Comparison of ENCODE assay signal across 13 mouse cellular contexts in genomic region chr11:6015011-6015431, GRCm38 (mm10). TPM values are rescaled to one million over a fixed set of nuclear protein-coding genes. Genes with fewer than 3 reads are reported as not detected.
DNase-seq lines count a peak whose midpoint lies in the region; ATAC-seq and TF ChIP-seq lines count a peak whose summit lies in the region.
"Had no signal": no experiment of that assay in that cellular context is flagged by ENCODE, and none has a peak within 500 bp of the region (broad histone marks: within the 10 kb centered on the region; RNA-seq: fewer than 3 reads in every experiment).

No protein-coding gene starts in this region.

- DNase-seq in adrenal gland, adult (ENCODE audit: inconsistent age in 2 of 2, low spot score in 1 of 2), result peak; percentile 71 to 86
- no peak for DNase-seq in adrenal gland, adult 18-20 months (ENCODE audit: low spot score in 2 of 2)
- peak; percentile 39 for DNase-seq in midbrain, postnatal 0 days (ENCODE audit: low spot score)
- DNase-seq in midbrain, embryonic 10.5 days (ENCODE audit: low spot score), result no peak
- peak; percentile 74 to 84 for DNase-seq in cerebellum, postnatal 14 days
- peak; percentile 68 for DNase-seq in skeletal muscle tissue, adult 2 months (ENCODE audit: low read depth, low spot score)
- no peak for DNase-seq in retina, postnatal 1 day
- no peak for DNase-seq in forebrain, embryonic 11.5 days (ENCODE audit: low spot score)
- DNase-seq: heart, postnatal 36 days; lung, embryonic 14.5 days; midbrain, embryonic 14.5 days had no signal

- H3K36me3 ChIP-seq in midbrain, postnatal 0 days (ENCODE audit: insufficient read depth, low read length), result peaks cover 15% of the 10 kb centered on the region
- no peaks in the 10 kb centered on the region for H3K36me3 ChIP-seq in midbrain, embryonic 10.5 days
- H3K36me3 ChIP-seq in forebrain, embryonic 11.5 days (ENCODE audit: control insufficient read depth, insufficient read depth, low read length), result no peaks in the 10 kb centered on the region
- H3K36me3 ChIP-seq: heart, embryonic 10.5 days; kidney, embryonic 15.5 days had no signal

- no peaks in the 10 kb centered on the region for H3K27me3 ChIP-seq in midbrain, postnatal 0 days (ENCODE audit: insufficient read depth, low read length)
- H3K27me3 ChIP-seq in midbrain, embryonic 10.5 days (ENCODE audit: low read depth, poor library complexity, severe bottlenecking), result no peaks in the 10 kb centered on the region
- H3K27me3 ChIP-seq in forebrain, embryonic 11.5 days (ENCODE audit: control insufficient read depth, insufficient read depth, low read length), result no peaks in the 10 kb centered on the region
- H3K27me3 ChIP-seq: kidney, embryonic 15.5 days had no signal

- no peak overlapping the region for H3K27ac ChIP-seq in midbrain, postnatal 0 days (ENCODE audit: low read depth, low read length)
- no peak overlapping the region for H3K27ac ChIP-seq in midbrain, embryonic 10.5 days (replicated peaks)
- no peak overlapping the region for H3K27ac ChIP-seq in forebrain, embryonic 11.5 days (ENCODE audit: low read depth, low read length)
- H3K27ac ChIP-seq: heart, embryonic 10.5 days; kidney, embryonic 15.5 days had no signal

- no peak overlapping the region for H3K9ac ChIP-seq in midbrain, postnatal 0 days (replicated peaks; ENCODE audit: low read length, poor library complexity, severe bottlenecking)
- H3K9ac ChIP-seq in forebrain, embryonic 11.5 days (ENCODE audit: low read length), result no peak overlapping the region
- H3K9ac ChIP-seq: kidney, embryonic 15.5 days; lung, embryonic 14.5 days had no signal

- TF ChIP-seq CTCF in midbrain, postnatal 0 days (IDR thresholded peaks at IDR 0.05), result no peak

- WGBS in midbrain, postnatal 0 days, result 78% methylated on average over 6 of the region's 6 CpGs
- WGBS in midbrain, embryonic 10.5 days, result 83% methylated on average over 6 of the region's 6 CpGs
- 82% methylated on average over 6 of the region's 6 CpGs for WGBS in forebrain, embryonic 11.5 days

- no peak overlapping the region for H3K4me3 ChIP-seq in midbrain, postnatal 0 days (ENCODE audit: low read depth, low read length)
- no peak overlapping the region for H3K4me3 ChIP-seq in midbrain, embryonic 10.5 days
- no peak overlapping the region for H3K4me3 ChIP-seq in forebrain, embryonic 11.5 days (ENCODE audit: low read depth, low read length)
- H3K4me3 ChIP-seq: heart, embryonic 10.5 days; kidney, embryonic 15.5 days had no signal

- no peaks in the 10 kb centered on the region for H3K9me3 ChIP-seq in midbrain, postnatal 0 days (ENCODE audit: low read length)
- no peaks in the 10 kb centered on the region for H3K9me3 ChIP-seq in midbrain, embryonic 10.5 days (replicated peaks)
- H3K9me3 ChIP-seq in forebrain, embryonic 11.5 days (ENCODE audit: control insufficient read depth, low read length), result no peaks in the 10 kb centered on the region
- H3K9me3 ChIP-seq: heart, embryonic 10.5 days; kidney, embryonic 15.5 days had no signal

- ATAC-seq in midbrain, postnatal 0 days (ENCODE audit: low FRiP score), result no peak
- no peak for ATAC-seq in forebrain, embryonic 11.5 days (replicated peaks; ENCODE audit: low FRiP score)

- H3K4me1 ChIP-seq in midbrain, postnatal 0 days (ENCODE audit: insufficient read depth, low read length), result no peaks in the 10 kb centered on the region
- no peaks in the 10 kb centered on the region for H3K4me1 ChIP-seq in midbrain, embryonic 10.5 days
- no peaks in the 10 kb centered on the region for H3K4me1 ChIP-seq in forebrain, embryonic 11.5 days (replicated peaks; ENCODE audit: control insufficient read depth, insufficient read depth, low read length)
- H3K4me1 ChIP-seq: heart, embryonic 10.5 days had no signal

- H3K4me2 ChIP-seq in midbrain, postnatal 0 days (ENCODE audit: low read depth, low read length, poor library complexity, severe bottlenecking), result no peak overlapping the region
- no peak overlapping the region for H3K4me2 ChIP-seq in forebrain, embryonic 11.5 days (ENCODE audit: low read depth, low read length, severe bottlenecking)
- H3K4me2 ChIP-seq: kidney, embryonic 15.5 days; lung, embryonic 14.5 days had no signal

RNA-seq across cellular contexts. Expression of gene Camk2b, which starts 51.1 kb away (rescaled TPM):
- total RNA-seq in adrenal gland, adult 18-20 months (2021), result 10 to 100 TPM; 11.5 to 16.9 TPM
- 195 and 225 TPM in 2 replicates for total RNA-seq in midbrain, postnatal 0 days (2014; rRNA removed)
- 199 and 208 TPM in 2 replicates for polyA plus RNA-seq in midbrain, postnatal 0 days (2015; fragmentation: Nextera tagmentation; extraction: Ambion mirVana)
- polyA plus RNA-seq in midbrain, embryonic 10.5 days (2016; fragmentation: Nextera tagmentation; extraction: Ambion mirVana), result 0.81 and 2.1 TPM in 2 replicates
- polyA plus RNA-seq in forebrain, embryonic 11.5 days (2014; fragmentation: Nextera tagmentation; extraction: Ambion mirVana), result 1.0 and 1.8 TPM in 2 replicates

RNA-seq across cellular contexts. Expression of gene Ykt6, which starts 59.5 kb away (rescaled TPM):
- total RNA-seq in adrenal gland, adult 18-20 months (2021), result 10 to 100 TPM; 65.6 to 85.9 TPM
- 148 and 151 TPM in 2 replicates for total RNA-seq in midbrain, postnatal 0 days (2014; rRNA removed)
- polyA plus RNA-seq in midbrain, postnatal 0 days (2015; fragmentation: Nextera tagmentation; extraction: Ambion mirVana), result 87.0 and 89.0 TPM in 2 replicates
- polyA plus RNA-seq in midbrain, embryonic 10.5 days (2016; fragmentation: Nextera tagmentation; extraction: Ambion mirVana), result 54.5 and 60.4 TPM in 2 replicates
- 25.5 and 27.2 TPM in 2 replicates for polyA plus RNA-seq in forebrain, embryonic 11.5 days (2014; fragmentation: Nextera tagmentation; extraction: Ambion mirVana)

Comparison
In these comparisons a context has a peak if more than half of its experiments do, and no peak if none do; other contexts are left out.
1. DNase-seq: peak in adrenal gland, adult (2 of 2), midbrain, postnatal 0 days (single experiment), cerebellum, postnatal 14 days (2 of 2) and skeletal muscle tissue, adult 2 months (single experiment); none in adrenal gland, adult 18-20 months (0 of 2), midbrain, embryonic 10.5 days (single experiment), retina, postnatal 1 day (single experiment) and forebrain, embryonic 11.5 days (single experiment).
2. RNA of gene Camk2b, which starts 51.1 kb away (polyA plus RNA-seq): 199 to 208 TPM in midbrain, postnatal 0 days; 1.0 to 1.8 TPM in forebrain, embryonic 11.5 days and 0.81 to 2.1 TPM in midbrain, embryonic 10.5 days; every median in the first group is over 10 times any median in the second.